Mouse (Mus musculus): ENCODE measurements around the gene Pank3. TPM values are rescaled to one million over a fixed set of nuclear protein-coding genes. Genes with fewer than 3 reads are reported as not detected.
A peak's percentile ranks its signal among the peaks of the same experiment; 100 is the strongest.
"Not testable (repeated sequence)": the region's sequence is repeated elsewhere in the genome, so short reads cannot be mapped to it uniquely, and the experiment has no call there.

The Pank3 gene
- total and polyA plus RNA-seq, 3 experiments = 2.9 to 73.0 (median 32.6) TPM

- Histone ChIP-seq H3K36me3 (replicated peaks) (peaks cover 75% of the 10 kb centered on the region), H3K4me1 (ENCODE audit: insufficient read depth, low read depth, low read length) (no peaks in the 10 kb centered on the region), H3K27me3 (ENCODE audit: insufficient read depth, low read length) (no peaks in the 10 kb centered on the region), H3K4me3 (ENCODE audit: low read depth, low read length) (no peak overlapping the region), H3K9me3 (replicated peaks) (no peaks in the 10 kb centered on the region)
- TF ChIP-seq POLR2AphosphoS5 (IDR thresholded peaks at IDR 0.05; ENCODE audit: insufficient replicate concordance, low read depth, low read length) (no peak), TAL1 (conservative IDR thresholded peaks at IDR 0.05; ENCODE audit: low read depth, low read length) (no peak), GATA2 (IDR thresholded peaks at IDR 0.05; ENCODE audit: borderline replicate concordance, low read depth, low read length) (no peak), CTCF (IDR thresholded peaks at IDR 0.05; ENCODE audit: low read depth, low read length) (no peak), GATA1 (IDR thresholded peaks at IDR 0.05; ENCODE audit: borderline replicate concordance, low read length) (no peak)
- ATAC-seq (ENCODE audit: extremely low read depth, insufficient number of reproducible peaks, low FRiP score, poor library complexity, severe bottlenecking) (no peak), DNase-seq (ENCODE audit: low spot score) (no peak)
Observed at GRCm38 (mm10) chr11:35783038-35783437, 13.8 kb downstream of the Pank3 start.

- ATAC-seq (ENCODE audit: extremely low read depth, insufficient number of reproducible peaks, low FRiP score, poor library complexity, severe bottlenecking) (no peak), DNase-seq (ENCODE audit: low spot score) (no peak)
- H3K27me3 ChIP-seq (ENCODE audit: insufficient read depth, low read length) = no peaks in the 10 kb centered on the region
- H3K4me1 ChIP-seq (ENCODE audit: insufficient read depth, low read depth, low read length) = no peaks in the 10 kb centered on the region
- no peak for TF ChIP-seq GATA1 (IDR thresholded peaks at IDR 0.05; ENCODE audit: borderline replicate concordance, low read length)
- TF ChIP-seq CTCF (IDR thresholded peaks at IDR 0.05; ENCODE audit: low read depth, low read length) = no peak
- TF ChIP-seq GATA2 (IDR thresholded peaks at IDR 0.05; ENCODE audit: borderline replicate concordance, low read depth, low read length) = no peak
- no peak for TF ChIP-seq POLR2AphosphoS5 (IDR thresholded peaks at IDR 0.05; ENCODE audit: insufficient replicate concordance, low read depth, low read length)
- no peak for TF ChIP-seq TAL1 (conservative IDR thresholded peaks at IDR 0.05; ENCODE audit: low read depth, low read length)
- no peak overlapping the region for H3K4me3 ChIP-seq (ENCODE audit: low read depth, low read length)
- no peaks in the 10 kb centered on the region for H3K9me3 ChIP-seq (replicated peaks)
- peaks cover 72% of the 10 kb centered on the region for H3K36me3 ChIP-seq (replicated peaks)
Observed at GRCm38 (mm10) chr11:35784002-35784401, 14.7 kb downstream of the Pank3 start.

GRCm38 (mm10) chr11:35784537-35784936, 15.3 kb downstream of the Pank3 start:
- ATAC-seq (ENCODE audit: extremely low read depth, insufficient number of reproducible peaks, low FRiP score, poor library complexity, severe bottlenecking) = no peak
- no peak for DNase-seq (ENCODE audit: low spot score)

GRCm38 (mm10) chr11:35788443-35788842, 19.2 kb downstream of the Pank3 start:
- Histone ChIP-seq H3K27me3 (ENCODE audit: insufficient read depth, low read length) (no peaks in the 10 kb centered on the region), H3K36me3 (replicated peaks) (peaks cover 68% of the 10 kb centered on the region), H3K4me1 (ENCODE audit: insufficient read depth, low read depth, low read length) (no peaks in the 10 kb centered on the region), H3K9me3 (replicated peaks) (no peaks in the 10 kb centered on the region), H3K4me3 (ENCODE audit: low read depth, low read length) (no peak overlapping the region)
- ATAC-seq (ENCODE audit: extremely low read depth, insufficient number of reproducible peaks, low FRiP score, poor library complexity, severe bottlenecking) = no peak
- no peak for DNase-seq (ENCODE audit: low spot score)
- TF ChIP-seq TAL1 (conservative IDR thresholded peaks at IDR 0.05; ENCODE audit: low read depth, low read length) = no peak
- TF ChIP-seq GATA1 (IDR thresholded peaks at IDR 0.05; ENCODE audit: borderline replicate concordance, low read length) = no peak
- TF ChIP-seq POLR2AphosphoS5 (IDR thresholded peaks at IDR 0.05; ENCODE audit: insufficient replicate concordance, low read depth, low read length) = no peak
- no peak for TF ChIP-seq CTCF (IDR thresholded peaks at IDR 0.05; ENCODE audit: low read depth, low read length)
- no peak for TF ChIP-seq GATA2 (IDR thresholded peaks at IDR 0.05; ENCODE audit: borderline replicate concordance, low read depth, low read length)

More at GRCm38 (mm10) chr11:35784537-35784936, 15.3 kb downstream of the Pank3 start:
- H3K36me3 ChIP-seq (replicated peaks) = peaks cover 72% of the 10 kb centered on the region
- H3K27me3 ChIP-seq (ENCODE audit: insufficient read depth, low read length) = no peaks in the 10 kb centered on the region
- no peaks in the 10 kb centered on the region for H3K4me1 ChIP-seq (ENCODE audit: insufficient read depth, low read depth, low read length)
- TF ChIP-seq CTCF (IDR thresholded peaks at IDR 0.05; ENCODE audit: low read depth, low read length) = no peak
- no peak for TF ChIP-seq POLR2AphosphoS5 (IDR thresholded peaks at IDR 0.05; ENCODE audit: insufficient replicate concordance, low read depth, low read length)
- TF ChIP-seq GATA1 (IDR thresholded peaks at IDR 0.05; ENCODE audit: borderline replicate concordance, low read length) = no peak
- H3K4me3 ChIP-seq (ENCODE audit: low read depth, low read length) = no peak overlapping the region
- no peaks in the 10 kb centered on the region for H3K9me3 ChIP-seq (replicated peaks)

- H3K27me3 ChIP-seq (ENCODE audit: insufficient read depth, low read length); DNase-seq (ENCODE audit: low spot score); H3K4me1 ChIP-seq (ENCODE audit: insufficient read depth, low read depth, low read length); H3K9me3 ChIP-seq (replicated peaks); H3K4me3 ChIP-seq (ENCODE audit: low read depth, low read length); ATAC-seq (ENCODE audit: extremely low read depth, insufficient number of reproducible peaks, low FRiP score, poor library complexity, severe bottlenecking): not testable (repeated sequence)
- H3K36me3 ChIP-seq (replicated peaks) = peaks cover 38% of the 10 kb centered on the region
Observed at GRCm38 (mm10) chr11:35792800-35793199, 23.5 kb downstream of the Pank3 start.

- peaks cover 14% of the 10 kb centered on the region for H3K9me3 ChIP-seq (replicated peaks)
- H3K4me3 ChIP-seq (ENCODE audit: low read depth, low read length) = peak overlapping the region; percentile 3; the same call in 1 of the 2 replicates
- no peaks in the 10 kb centered on the region for H3K4me1 ChIP-seq (ENCODE audit: insufficient read depth, low read depth, low read length)
- DNase-seq (ENCODE audit: low spot score) (no peak), ATAC-seq (ENCODE audit: extremely low read depth, insufficient number of reproducible peaks, low FRiP score, poor library complexity, severe bottlenecking) (no peak)
- no peaks in the 10 kb centered on the region for H3K36me3 ChIP-seq (replicated peaks)
- TF ChIP-seq TAL1 (conservative IDR thresholded peaks at IDR 0.05; ENCODE audit: low read depth, low read length) (no peak), GATA1 (IDR thresholded peaks at IDR 0.05; ENCODE audit: borderline replicate concordance, low read length) (no peak), POLR2AphosphoS5 (IDR thresholded peaks at IDR 0.05; ENCODE audit: insufficient replicate concordance, low read depth, low read length) (no peak), GATA2 (IDR thresholded peaks at IDR 0.05; ENCODE audit: borderline replicate concordance, low read depth, low read length) (no peak), CTCF (IDR thresholded peaks at IDR 0.05; ENCODE audit: low read depth, low read length) (no peak)
- peaks cover 8% of the 10 kb centered on the region for H3K27me3 ChIP-seq (ENCODE audit: insufficient read depth, low read length)
Observed at GRCm38 (mm10) chr11:35797751-35798494, 28.6 kb downstream of the Pank3 start.
